In the genomic region with DNA sequence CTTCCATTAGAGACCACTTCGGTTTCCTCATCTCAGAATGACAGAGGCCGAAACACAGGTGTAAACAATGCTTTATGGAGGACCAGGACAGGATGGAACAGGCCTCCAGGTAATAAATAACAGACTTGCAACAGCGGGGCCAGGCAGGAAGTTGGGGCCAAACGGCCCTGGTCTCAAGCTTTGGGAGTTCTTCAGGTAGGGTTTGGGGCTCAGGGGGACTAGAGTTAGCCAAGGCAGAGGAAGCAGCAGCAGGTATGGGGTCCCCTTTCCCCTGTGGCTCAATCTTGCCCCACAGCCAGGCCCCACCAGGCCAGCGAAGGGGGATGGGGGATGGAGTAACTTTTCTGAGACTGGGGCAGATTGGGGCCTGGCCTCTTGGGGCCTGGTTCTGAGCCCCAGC, we compare ENCODE assay signal across 27 mouse cellular contexts. TPM values are rescaled to one million over a fixed set of nuclear protein-coding genes. Genes with fewer than 3 reads are reported as not detected.
DNase-seq lines count a peak whose midpoint lies in the region; ATAC-seq and TF ChIP-seq lines count a peak whose summit lies in the region.
"Had no signal": no experiment of that assay in that cellular context is flagged by ENCODE, and none has a peak within 500 bp of the region (broad histone marks: within the 10 kb centered on the region; RNA-seq: fewer than 3 reads in every experiment).

No protein-coding gene starts in this region.

- no peak overlapping the region for H3K9ac ChIP-seq in liver, embryonic 11.5 days (ENCODE audit: low read depth, low read length)
- H3K9ac ChIP-seq in liver, postnatal 0 days (replicated peaks) = peak overlapping the region; percentile 54
- H3K9ac ChIP-seq: embryonic facial prominence, embryonic 15.5 days; hindbrain, embryonic 15.5 days; intestine, embryonic 15.5 days; stomach, embryonic 15.5 days had no signal

- 86% methylated on average over 5 of the region's 5 CpGs for WGBS in liver, embryonic 11.5 days
- WGBS in liver, postnatal 0 days (ENCODE audit: insufficient replicate concordance) = 68% methylated on average over 5 of the region's 5 CpGs

- no peak overlapping the region for H3K4me3 ChIP-seq in liver, embryonic 11.5 days (ENCODE audit: low read depth, low read length)
- no peak overlapping the region for H3K4me3 ChIP-seq in liver, postnatal 0 days (ENCODE audit: low read depth, low read length)
- H3K4me3 ChIP-seq: embryonic facial prominence, embryonic 15.5 days; hindbrain, embryonic 15.5 days; intestine, embryonic 15.5 days; lung, embryonic 15.5 days; stomach, embryonic 15.5 days had no signal

- ATAC-seq in liver, embryonic 11.5 days (replicated peaks; ENCODE audit: low FRiP score) = no peak
- ATAC-seq in liver, postnatal 0 days = no peak
- ATAC-seq: intestine, embryonic 15.5 days had no signal

- H3K4me1 ChIP-seq in liver, embryonic 11.5 days (replicated peaks; ENCODE audit: control insufficient read depth, insufficient read depth, low read length) = peaks cover 31% of the 10 kb centered on the region
- peaks cover 37% of the 10 kb centered on the region for H3K4me1 ChIP-seq in liver, postnatal 0 days (ENCODE audit: insufficient read depth)

- peak overlapping the region; percentile 28; the same call in 1 of the 2 replicates for H3K27ac ChIP-seq in liver, embryonic 11.5 days (ENCODE audit: low read depth, low read length)
- peak overlapping the region; percentile 97 for H3K27ac ChIP-seq in liver, postnatal 0 days (ENCODE audit: low read depth)
- H3K27ac ChIP-seq: hindbrain, embryonic 15.5 days; intestine, embryonic 15.5 days had no signal

- peaks cover 17% of the 10 kb centered on the region for H3K36me3 ChIP-seq in liver, embryonic 11.5 days (ENCODE audit: control insufficient read depth, insufficient read depth, low read length)
- H3K36me3 ChIP-seq in liver, postnatal 0 days (replicated peaks; ENCODE audit: insufficient read depth, low read length) = peaks cover 19% of the 10 kb centered on the region

- no peak for TF ChIP-seq EP300 in liver, postnatal 0 days (IDR thresholded peaks at IDR 0.05; ENCODE audit: low read depth)

- TF ChIP-seq CTCF in liver, postnatal 0 days (IDR thresholded peaks at IDR 0.05; ENCODE audit: low read depth) = no peak

- no peak overlapping the region for H3K4me2 ChIP-seq in liver, embryonic 11.5 days
- H3K4me2 ChIP-seq in liver, postnatal 0 days (ENCODE audit: low read depth, low read length) = peak overlapping the region; percentile 61
- H3K4me2 ChIP-seq: embryonic facial prominence, embryonic 15.5 days; hindbrain, embryonic 15.5 days; lung, embryonic 15.5 days had no signal

- peak; percentile 50 for DNase-seq in cerebellum, adult 11-12 months
- DNase-seq in cerebellum, postnatal 36 days = no peak
- DNase-seq in heart, adult 11 months = peak; percentile 94
- no peak for DNase-seq in heart, postnatal 14 days
- no peak for DNase-seq in liver, embryonic 11.5 days (ENCODE audit: low spot score)
- DNase-seq in liver = no peak
- DNase-seq in liver, postnatal 0 days = no peak
- DNase-seq in heart, adult 8-10 months (ENCODE audit: low spot score) = no peak
- DNase-seq: heart, postnatal 36 days; lung, postnatal 4 days; spleen, adult 18-20 months had no signal

- intact Hi-C loops in heart, postnatal 14 days (cut with DNase I) = loop anchor here (10.0 kb wide), 1 partner anchor 316 kb away; a partner anchor contains a TSS

- H3K9me3 ChIP-seq in liver, embryonic 11.5 days (ENCODE audit: control insufficient read depth, low read length) = no peaks in the 10 kb centered on the region
- H3K9me3 ChIP-seq in liver, postnatal 0 days (ENCODE audit: low read length) = no peaks in the 10 kb centered on the region
- H3K9me3 ChIP-seq: embryonic facial prominence, embryonic 15.5 days; heart, embryonic 13.5 days; hindbrain, embryonic 15.5 days; intestine, embryonic 15.5 days; lung, embryonic 15.5 days; neural tube, embryonic 15.5 days; stomach, embryonic 15.5 days had no signal

- no peaks in the 10 kb centered on the region for H3K27me3 ChIP-seq in liver, embryonic 11.5 days (replicated peaks; ENCODE audit: control insufficient read depth, insufficient read depth, low read length)
- no peaks in the 10 kb centered on the region for H3K27me3 ChIP-seq in liver, postnatal 0 days (ENCODE audit: insufficient read depth, low read length)
- H3K27me3 ChIP-seq: embryonic facial prominence, embryonic 15.5 days; heart, embryonic 13.5 days; hindbrain, embryonic 15.5 days; intestine, embryonic 15.5 days; lung, embryonic 15.5 days; neural tube, embryonic 15.5 days; stomach, embryonic 15.5 days had no signal

RNA-seq across cellular contexts. Expression of a gene that starts 1.8 kb away (rescaled TPM):
- total RNA-seq in heart, postnatal 14 days (2021) = 10 to 100 TPM; 60.1 to 60.6 TPM
- 37.1 and 39.7 TPM in 2 replicates for polyA plus RNA-seq in liver, embryonic 11.5 days (2014; fragmentation: Nextera tagmentation; extraction: Ambion mirVana)
- polyA plus RNA-seq in liver, postnatal 0 days (2015; fragmentation: Nextera tagmentation; extraction: Ambion mirVana) = 32.9 and 33.5 TPM in 2 replicates
- 10 to 100 TPM; 60.7 to 62.6 (median 62.2) TPM for total RNA-seq in heart, adult 8-10 months (2022)

RNA-seq across cellular contexts. Expression of a gene that starts 10.3 kb away (rescaled TPM):
- 10 to 100 TPM; 21.9 to 22.1 TPM for total RNA-seq in heart, postnatal 14 days (2021)
- polyA plus RNA-seq in liver, embryonic 11.5 days (2014; fragmentation: Nextera tagmentation; extraction: Ambion mirVana) = 40.9 and 44.8 TPM in 2 replicates
- 31.5 and 32.7 TPM in 2 replicates for polyA plus RNA-seq in liver, postnatal 0 days (2015; fragmentation: Nextera tagmentation; extraction: Ambion mirVana)
- total RNA-seq in heart, adult 8-10 months (2022) = 10 to 100 TPM in 3 of 4 experiments, 1 to 10 TPM in 1; 9.4 to 13.5 (median 12.3) TPM

RNA-seq across cellular contexts. Expression of a gene that starts 12.5 kb away (rescaled TPM):
- total RNA-seq in heart, postnatal 14 days (2021) = not detected
- not detected in 2 replicates for polyA plus RNA-seq in liver, embryonic 11.5 days (2014; fragmentation: Nextera tagmentation; extraction: Ambion mirVana)
- not detected in 2 replicates for polyA plus RNA-seq in liver, postnatal 0 days (2015; fragmentation: Nextera tagmentation; extraction: Ambion mirVana)
- total RNA-seq in heart, adult 8-10 months (2022) = not detected
- total RNA-seq: granulocyte monocyte progenitor cell, adult 5-6 weeks; heart, postnatal 36 days; layer of hippocampus, postnatal 14 days; left cerebral cortex, postnatal 10 days had no signal
- polyA plus RNA-seq: cortical plate, adult 2 months; intestine, embryonic 15.5 days; large intestine, adult 2 months; thymus, postnatal 0 days; urinary bladder, adult 2 months had no signal

RNA-seq across cellular contexts. Expression of a gene that starts 12.6 kb away (rescaled TPM):
- total RNA-seq in heart, postnatal 14 days (2021) = not detected
- 0.73 and 1.3 TPM in 2 replicates for polyA plus RNA-seq in liver, embryonic 11.5 days (2014; fragmentation: Nextera tagmentation; extraction: Ambion mirVana)
- polyA plus RNA-seq in liver, postnatal 0 days (2015; fragmentation: Nextera tagmentation; extraction: Ambion mirVana) = 0.88 and 0.99 TPM in 2 replicates
- under 1 TPM in 3 of 4 experiments, not detected in 1; 0.52 to 0.89 (median 0.53) TPM for total RNA-seq in heart, adult 8-10 months (2022)
- total RNA-seq: gastrocnemius, adult 18-20 months; heart, postnatal 36 days had no signal

RNA-seq across cellular contexts. Expression of a gene that starts 14.9 kb away (rescaled TPM):
- total RNA-seq in heart, postnatal 14 days (2021) = not detected
- polyA plus RNA-seq in liver, embryonic 11.5 days (2014; fragmentation: Nextera tagmentation; extraction: Ambion mirVana) = not detected in 2 replicates
- polyA plus RNA-seq in liver, postnatal 0 days (2015; fragmentation: Nextera tagmentation; extraction: Ambion mirVana) = not detected in 2 replicates
- not detected for total RNA-seq in heart, adult 8-10 months (2022)
- total RNA-seq: gastrocnemius, adult 18-20 months; granulocyte monocyte progenitor cell, adult 5-6 weeks; heart, postnatal 36 days; layer of hippocampus, postnatal 14 days; left cerebral cortex, postnatal 10 days had no signal
- polyA plus RNA-seq: cortical plate, adult 2 months; large intestine, adult 2 months; limb, embryonic 14.5 days; stomach, embryonic 15.5 days; thymus, postnatal 0 days; urinary bladder, adult 2 months had no signal

Comparison
In these comparisons a context has a peak if more than half of its experiments do, and no peak if none do; other contexts are left out.
1. DNase-seq: peak in cerebellum, adult 11-12 months (single experiment) and heart, adult 11 months (single experiment); none in cerebellum, postnatal 36 days (0 of 2), heart, postnatal 14 days (0 of 2), liver, embryonic 11.5 days (single experiment), liver (single experiment), liver, postnatal 0 days (single experiment) and heart, adult 8-10 months (single experiment).